Mouse (Mus musculus): Measurements from ENCODE around the gene Gm21988.

Gm21988 gene

GRCm38 (mm10) chr11:70220731-70221602, 18.7 kb downstream of the Gm21988 start, which contains the start of gene Slc16a13:
Gene Slc16a13 (minus strand): TSS chr11:70221064.
- in situ Hi-C loops (cut with MboI; ENCODE audit: unreplicated experiment in 2 of 2): loop anchor here in 1 of 2 experiments (25.0 kb wide), 1 partner anchor 534 kb away; the partner anchor contains the start of genes Senp3, Tnfsf12, Tnfsf13 and Tnfsfm13

DNA sequence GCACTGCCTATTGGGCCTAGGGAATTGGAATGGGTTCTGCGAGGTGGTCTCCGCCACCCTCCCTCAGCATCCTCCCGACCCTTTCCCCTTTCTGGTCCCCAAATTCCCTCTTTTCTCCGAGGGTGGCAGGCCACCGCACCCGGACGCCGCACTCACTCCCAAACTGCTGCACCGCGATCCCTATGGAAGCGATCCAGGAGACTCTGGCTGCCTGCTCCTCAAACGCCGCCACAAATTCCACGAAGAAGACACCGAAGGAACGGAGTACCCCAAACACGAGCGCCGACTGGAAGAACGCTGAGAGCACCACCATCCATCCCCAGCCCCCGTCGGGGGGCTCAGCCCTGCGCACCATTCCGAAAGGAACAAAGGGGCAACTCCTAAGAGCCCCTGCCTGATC, 19.3 kb downstream of the Gm21988 start:
- in situ Hi-C loops (cut with MboI; ENCODE audit: unreplicated experiment in 2 of 2): loop anchor here in 1 of 2 experiments (25.0 kb wide), 1 partner anchor 533 kb away; the partner anchor contains the start of genes Senp3, Tnfsf12, Tnfsf13 and Tnfsfm13

DNA sequence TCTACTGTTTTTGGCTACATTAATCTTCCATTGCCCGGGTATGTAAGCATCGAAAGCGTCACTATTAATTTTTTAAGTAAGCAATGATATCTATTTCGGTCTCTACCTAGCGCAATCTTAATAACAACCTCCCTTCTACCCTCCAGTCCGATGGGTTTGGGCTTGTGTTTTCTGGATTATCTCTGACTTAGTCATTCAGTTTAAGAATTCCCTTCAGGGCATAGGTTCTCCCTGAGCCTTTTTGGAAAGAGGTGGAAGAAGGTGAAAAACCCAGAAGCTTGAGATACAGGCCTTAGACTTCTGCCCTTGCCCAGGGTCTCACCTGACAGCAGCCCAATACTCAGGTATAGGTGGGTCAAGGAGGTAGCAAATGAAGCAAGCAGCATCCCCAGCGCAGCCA, 19.8 kb downstream of the Gm21988 start:
- in situ Hi-C loops (cut with MboI; ENCODE audit: unreplicated experiment in 2 of 2): loop anchor here (10.0 to 25.0 kb wide), 2 partner anchors 345 to 533 kb away; partner anchors contain the start of genes Senp3 (in 1 of the 2), Tmem95 (in 1 of the 2), Tnfsf12 (in 1 of the 2) and Tnfsf13 (in 1 of the 2)

- in situ Hi-C loops (cut with MboI; ENCODE audit: unreplicated experiment in 2 of 2): loop anchor here (10.0 to 25.0 kb wide), 2 partner anchors 344 to 532 kb away; partner anchors contain the start of genes Senp3 (in 1 of the 2), Tmem95 (in 1 of the 2), Tnfsf12 (in 1 of the 2) and Tnfsf13 (in 1 of the 2)
These were observed 20.7 kb downstream of the Gm21988 start for GRCm38 (mm10) chr11:70218741-70219470.

DNA sequence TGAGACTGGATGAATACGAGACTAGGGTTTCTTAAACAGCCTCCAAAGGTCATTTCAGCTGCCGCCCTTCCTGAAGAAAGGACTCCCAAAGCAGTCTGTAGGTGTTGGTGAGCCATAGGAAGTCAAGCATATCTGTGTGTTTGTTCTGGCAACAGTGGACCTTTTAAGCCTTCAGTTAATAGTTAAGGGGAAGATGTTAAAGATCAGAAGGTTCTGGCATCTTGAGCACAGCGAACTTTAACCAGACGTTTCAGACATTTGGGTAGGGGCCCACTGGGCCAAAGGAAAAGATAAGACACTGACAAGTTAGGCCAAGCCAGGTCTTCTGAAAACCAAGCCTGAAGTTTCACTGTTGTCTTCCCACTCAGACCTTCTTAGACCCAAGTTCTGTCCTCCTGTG, 21.6 kb downstream of the Gm21988 start:
- in situ Hi-C loops (cut with MboI; ENCODE audit: unreplicated experiment in 2 of 2): loop anchor here (10.0 to 25.0 kb wide), 2 partner anchors 343 to 531 kb away; partner anchors contain the start of genes Senp3 (in 1 of the 2), Tmem95 (in 1 of the 2), Tnfsf12 (in 1 of the 2) and Tnfsf13 (in 1 of the 2)

- in situ Hi-C loops (cut with MboI; ENCODE audit: unreplicated experiment in 2 of 2): loop anchor here (10.0 to 25.0 kb wide), 2 partner anchors 341 to 529 kb away; partner anchors contain the start of genes Senp3 (in 1 of the 2), Tmem95 (in 1 of the 2), Tnfsf12 (in 1 of the 2) and Tnfsf13 (in 1 of the 2)
These were observed 23.5 kb downstream of the Gm21988 start for GRCm38 (mm10) chr11:70216103-70216502.

- in situ Hi-C loops (cut with MboI; ENCODE audit: unreplicated experiment in 2 of 2): loop anchor here (10.0 to 25.0 kb wide), 2 partner anchors 340 to 528 kb away; partner anchors contain the start of genes Senp3 (in 1 of the 2), Tmem95 (in 1 of the 2), Tnfsf12 (in 1 of the 2) and Tnfsf13 (in 1 of the 2)
These were observed 24.3 kb downstream of the Gm21988 start for GRCm38 (mm10) chr11:70215301-70215700.

DNA sequence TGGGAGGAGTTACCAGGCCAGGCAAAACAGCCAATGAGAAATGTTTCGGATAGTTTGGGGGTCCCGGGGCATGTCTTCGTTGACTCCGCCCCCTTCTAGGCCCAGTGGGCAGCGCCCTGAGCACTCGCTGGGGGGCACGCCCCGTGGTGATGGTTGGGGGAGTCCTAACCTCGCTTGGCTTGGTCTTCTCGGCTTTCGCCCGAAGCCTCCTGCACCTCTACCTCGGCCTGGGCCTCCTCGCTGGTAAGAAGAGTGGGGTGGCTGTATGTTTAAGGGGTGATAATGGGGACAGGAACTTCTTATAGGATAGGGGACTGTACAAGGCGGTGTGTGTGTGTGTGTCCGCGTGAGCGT, 24.8 kb downstream of the Gm21988 start:
- in situ Hi-C loops (cut with MboI; ENCODE audit: unreplicated experiment in 2 of 2): loop anchor here (10.0 to 25.0 kb wide), 2 partner anchors 340 to 528 kb away; partner anchors contain the start of genes Senp3 (in 1 of the 2), Tmem95 (in 1 of the 2), Tnfsf12 (in 1 of the 2) and Tnfsf13 (in 1 of the 2)

DNA sequence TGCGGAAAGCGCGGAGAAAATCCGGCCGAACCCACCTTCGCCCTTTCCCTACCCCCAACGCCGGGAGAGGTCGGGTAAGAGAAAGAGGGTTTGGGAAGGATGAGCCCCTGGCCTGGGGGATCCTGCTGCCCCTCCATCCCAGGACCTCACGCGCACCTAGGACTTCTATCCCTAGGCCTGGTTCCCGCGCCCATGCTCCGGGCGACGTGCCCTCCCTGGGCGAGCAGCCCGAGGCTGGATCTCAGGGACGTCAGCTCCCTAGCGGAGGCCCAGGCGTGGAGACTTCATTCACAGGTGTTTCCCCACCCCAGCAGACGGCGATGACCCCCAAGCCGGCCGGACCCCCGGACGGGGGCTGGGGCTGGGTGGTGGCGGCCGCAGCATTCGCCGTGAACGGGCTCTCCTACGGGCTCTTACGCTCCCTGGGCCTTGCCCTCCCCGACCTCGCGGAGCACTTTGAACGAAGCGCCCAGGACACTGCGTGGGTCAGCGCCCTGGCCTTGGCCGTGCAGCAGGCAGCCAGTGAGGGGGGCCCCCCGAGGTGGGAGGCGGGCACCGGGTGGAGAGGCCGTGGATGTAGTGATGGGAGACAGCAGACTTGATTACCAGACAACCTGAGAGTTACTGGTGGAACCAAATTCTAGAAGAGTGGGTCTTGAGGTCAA, 25.3 kb downstream of the Gm21988 start:
- in situ Hi-C loops (cut with MboI; ENCODE audit: unreplicated experiment in 2 of 2): loop anchor here (10.0 to 25.0 kb wide), 2 partner anchors 340 to 527 kb away; partner anchors contain the start of genes Senp3 (in 1 of the 2), Tmem95 (in 1 of the 2), Tnfsf12 (in 1 of the 2) and Tnfsf13 (in 1 of the 2)

- in situ Hi-C loops (cut with MboI; ENCODE audit: unreplicated experiment in 2 of 2): loop anchor here (10.0 to 25.0 kb wide), 2 partner anchors 339 to 526 kb away; partner anchors contain the start of genes Senp3 (in 1 of the 2), Tmem95 (in 1 of the 2), Tnfsf12 (in 1 of the 2) and Tnfsf13 (in 1 of the 2)
These were observed 25.9 kb downstream of the Gm21988 start for GRCm38 (mm10) chr11:70213736-70214135.

- in situ Hi-C loops (cut with MboI; ENCODE audit: unreplicated experiment in 2 of 2): loop anchor here (10.0 to 25.0 kb wide), 2 partner anchors 338 to 526 kb away; partner anchors contain the start of genes Senp3 (in 1 of the 2), Tmem95 (in 1 of the 2), Tnfsf12 (in 1 of the 2) and Tnfsf13 (in 1 of the 2)
These were observed 26.7 kb downstream of the Gm21988 start for GRCm38 (mm10) chr11:70212896-70213295.

DNA sequence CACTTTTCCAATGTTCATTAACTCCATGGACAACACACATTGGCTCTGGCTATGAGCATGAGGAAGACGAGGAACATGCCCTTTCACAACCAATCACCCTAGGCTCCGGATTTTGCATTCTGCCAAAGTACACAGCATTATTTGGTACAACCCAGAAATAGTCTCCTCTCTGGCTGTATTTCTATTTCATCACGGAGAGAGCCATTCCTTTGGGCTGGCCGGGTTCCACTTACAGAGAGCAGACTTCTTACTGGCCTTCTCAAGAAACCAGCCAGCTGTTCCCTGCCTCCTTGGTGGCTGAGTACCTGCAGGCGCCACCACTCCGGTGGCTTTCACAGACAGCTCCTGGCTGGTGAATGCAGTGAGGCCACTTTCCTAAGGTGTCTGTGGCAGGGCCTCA, 27.2 kb downstream of the Gm21988 start, which contains the start of gene Slc16a11:
Gene Slc16a11, plus strand, starts transcription at position 330 of the 400 bp plus-strand sequence.
- in situ Hi-C loops (cut with MboI; ENCODE audit: unreplicated experiment in 2 of 2): loop anchor here (10.0 to 25.0 kb wide), 2 partner anchors 338 to 525 kb away; partner anchors contain the start of genes Senp3 (in 1 of the 2), Tmem95 (in 1 of the 2), Tnfsf12 (in 1 of the 2) and Tnfsf13 (in 1 of the 2)

GRCm38 (mm10) chr11:70211972-70212371, 27.7 kb downstream of the Gm21988 start:
- in situ Hi-C loops (cut with MboI; ENCODE audit: unreplicated experiment in 2 of 2): loop anchor here (10.0 to 25.0 kb wide), 2 partner anchors 337 to 525 kb away; partner anchors contain the start of genes Senp3 (in 1 of the 2), Tmem95 (in 1 of the 2), Tnfsf12 (in 1 of the 2) and Tnfsf13 (in 1 of the 2)

GRCm38 (mm10) chr11:70210681-70211080, 28.9 kb downstream of the Gm21988 start:
- in situ Hi-C loops (cut with MboI; ENCODE audit: unreplicated experiment in 2 of 2): loop anchor here (10.0 to 25.0 kb wide), 2 partner anchors 336 to 523 kb away; partner anchors contain the start of genes Senp3 (in 1 of the 2), Tmem95 (in 1 of the 2), Tnfsf12 (in 1 of the 2) and Tnfsf13 (in 1 of the 2)

- in situ Hi-C loops (cut with MboI; ENCODE audit: unreplicated experiment in 2 of 2): loop anchor here (10.0 to 25.0 kb wide), 2 partner anchors 154 to 522 kb away; partner anchors contain the start of genes Asgr1 (in 1 of the 2), Senp3 (in 1 of the 2), Tnfsf12 (in 1 of the 2) and Tnfsf13 (in 1 of the 2)
These were observed 30.7 kb downstream of the Gm21988 start for GRCm38 (mm10) chr11:70208778-70209388.

GRCm38 (mm10) chr11:70207283-70207682, 32.3 kb downstream of the Gm21988 start:
- in situ Hi-C loops (cut with MboI; ENCODE audit: unreplicated experiment in 2 of 2): loop anchor here (10.0 to 25.0 kb wide), 2 partner anchors 152 to 520 kb away; partner anchors contain the start of genes Asgr1 (in 1 of the 2), Senp3 (in 1 of the 2), Tnfsf12 (in 1 of the 2) and Tnfsf13 (in 1 of the 2)

DNA sequence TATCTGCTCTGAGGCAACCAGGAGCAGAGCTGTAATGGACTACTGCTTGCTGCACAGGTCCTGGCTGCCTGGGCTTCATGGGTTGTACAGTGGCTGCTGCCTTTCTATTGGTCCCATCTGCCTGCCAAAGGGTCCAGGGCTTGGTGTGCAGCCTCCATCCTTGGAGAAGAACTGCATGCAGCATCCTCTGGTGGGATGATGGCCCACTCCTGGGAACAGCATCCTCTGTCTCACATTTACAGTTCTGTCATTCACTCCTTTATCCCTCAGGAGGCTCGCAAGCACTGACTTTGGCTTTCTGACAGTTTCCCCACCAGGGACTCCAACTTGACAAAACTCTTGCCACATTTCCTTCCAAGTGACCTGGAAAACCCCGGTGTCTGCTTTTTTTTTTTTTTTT, 32.8 kb downstream of the Gm21988 start:
- in situ Hi-C loops (cut with MboI; ENCODE audit: unreplicated experiment in 2 of 2): loop anchor here (10.0 to 25.0 kb wide), 2 partner anchors 152 to 520 kb away; partner anchors contain the start of genes Asgr1 (in 1 of the 2), Senp3 (in 1 of the 2), Tnfsf12 (in 1 of the 2) and Tnfsf13 (in 1 of the 2)
